Mouse (Mus musculus): Measurements from ENCODE around the gene Vdac1. TPM values are rescaled to one million over a fixed set of nuclear protein-coding genes. Genes with fewer than 3 reads are reported as not detected.

Gene Vdac1
- polyA plus RNA-seq, 2 experiments, result 58.9 to 102 TPM

- no peak overlapping the region for H3K27ac ChIP-seq
- no peak overlapping the region for H3K4me3 ChIP-seq (ENCODE audit: insufficient read depth in 1 of 2, low read depth in 2 of 2, low read length in 2 of 2)
- no peaks in the 10 kb centered on the region for H3K36me3 ChIP-seq (replicated peaks; ENCODE audit: control insufficient read depth, insufficient read depth, low read depth)
- ATAC-seq (ENCODE audit: insufficient read depth) (no peak), DNase-seq (ENCODE audit: low read depth in 3 of 3, low spot score in 3 of 3) (no peak)
- no peaks in the 10 kb centered on the region for H3K27me3 ChIP-seq (ENCODE audit: control insufficient read depth, insufficient read depth, low read length)
- H3K4me1 ChIP-seq (replicated peaks; ENCODE audit: control insufficient read depth in 2 of 2, insufficient read depth in 2 of 2, low read length in 1 of 2), result no peaks in the 10 kb centered on the region
- no peaks in the 10 kb centered on the region for H3K9me3 ChIP-seq (ENCODE audit: control insufficient read depth, low read length)
- H3K4me2 ChIP-seq (ENCODE audit: low read depth), result no peak overlapping the region
- TF ChIP-seq EP300 (IDR thresholded peaks at IDR 0.05; ENCODE audit: low read depth) (no peak), CTCF (IDR thresholded peaks at IDR 0.05; ENCODE audit: low read depth) (no peak)
- H3K9ac ChIP-seq (replicated peaks), result no peak overlapping the region
- 70% methylated on average over 5 of the region's 5 CpGs for WGBS (ENCODE audit: insufficient replicate concordance)
Observed at GRCm38 (mm10) chr11:52418358-52418757, 57.7 kb downstream of the Vdac1 start.

- 24% methylated on average over 5 of the region's 5 CpGs for WGBS (ENCODE audit: insufficient replicate concordance)
- Histone ChIP-seq H3K4me2 (ENCODE audit: low read depth) (no peak overlapping the region), H3K27me3 (ENCODE audit: control insufficient read depth, insufficient read depth, low read length) (no peaks in the 10 kb centered on the region), H3K4me3 (ENCODE audit: insufficient read depth in 1 of 2, low read depth in 2 of 2, low read length in 2 of 2) (no peak overlapping the region), H3K4me1 (replicated peaks; ENCODE audit: control insufficient read depth in 2 of 2, insufficient read depth in 2 of 2, low read length in 1 of 2) (no peaks in the 10 kb centered on the region), H3K9me3 (ENCODE audit: control insufficient read depth, low read length) (no peaks in the 10 kb centered on the region), H3K36me3 (replicated peaks; ENCODE audit: control insufficient read depth, insufficient read depth, low read depth) (no peaks in the 10 kb centered on the region), H3K27ac (no peak overlapping the region), H3K9ac (replicated peaks) (no peak overlapping the region)
- ATAC-seq (ENCODE audit: insufficient read depth) (no peak), DNase-seq (ENCODE audit: low read depth in 3 of 3, low spot score in 3 of 3) (no peak)
- TF ChIP-seq EP300 (IDR thresholded peaks at IDR 0.05; ENCODE audit: low read depth) (no peak), CTCF (IDR thresholded peaks at IDR 0.05; ENCODE audit: low read depth) (no peak)
Observed at GRCm38 (mm10) chr11:52419246-52419645, 58.6 kb downstream of the Vdac1 start.

- no peak overlapping the region for H3K27ac ChIP-seq
- no peaks in the 10 kb centered on the region for H3K9me3 ChIP-seq (ENCODE audit: control insufficient read depth, low read length)
- no peak overlapping the region for H3K4me3 ChIP-seq (ENCODE audit: insufficient read depth in 1 of 2, low read depth in 2 of 2, low read length in 2 of 2)
- H3K27me3 ChIP-seq (ENCODE audit: control insufficient read depth, insufficient read depth, low read length), result no peaks in the 10 kb centered on the region
- DNase-seq (ENCODE audit: low read depth in 3 of 3, low spot score in 3 of 3), result no peak
- H3K9ac ChIP-seq (replicated peaks), result no peak overlapping the region
- no peaks in the 10 kb centered on the region for H3K4me1 ChIP-seq (replicated peaks; ENCODE audit: control insufficient read depth in 2 of 2, insufficient read depth in 2 of 2, low read length in 1 of 2)
- ATAC-seq (ENCODE audit: insufficient read depth), result no peak
- H3K36me3 ChIP-seq (replicated peaks; ENCODE audit: control insufficient read depth, insufficient read depth, low read depth), result no peaks in the 10 kb centered on the region
- no peak overlapping the region for H3K4me2 ChIP-seq (ENCODE audit: low read depth)
- 64% methylated on average over 7 of the region's 7 CpGs for WGBS (ENCODE audit: insufficient replicate concordance)
- TF ChIP-seq CTCF (IDR thresholded peaks at IDR 0.05; ENCODE audit: low read depth) (no peak), EP300 (IDR thresholded peaks at IDR 0.05; ENCODE audit: low read depth) (no peak)
Observed at GRCm38 (mm10) chr11:52419861-52420260, 59.2 kb downstream of the Vdac1 start.

- ATAC-seq (ENCODE audit: insufficient read depth) (no peak), DNase-seq (ENCODE audit: low read depth in 3 of 3, low spot score in 3 of 3) (no peak)
- WGBS (ENCODE audit: insufficient replicate concordance), result 66% methylated on average over 12 of the region's 12 CpGs
- Histone ChIP-seq H3K9me3 (ENCODE audit: control insufficient read depth, low read length) (no peaks in the 10 kb centered on the region), H3K27ac (no peak overlapping the region), H3K9ac (replicated peaks) (no peak overlapping the region), H3K4me3 (ENCODE audit: insufficient read depth in 1 of 2, low read depth in 2 of 2, low read length in 2 of 2) (no peak overlapping the region), H3K27me3 (ENCODE audit: control insufficient read depth, insufficient read depth, low read length) (no peaks in the 10 kb centered on the region), H3K4me1 (replicated peaks; ENCODE audit: control insufficient read depth in 2 of 2, insufficient read depth in 2 of 2, low read length in 1 of 2) (no peaks in the 10 kb centered on the region), H3K4me2 (ENCODE audit: low read depth) (no peak overlapping the region), H3K36me3 (replicated peaks; ENCODE audit: control insufficient read depth, insufficient read depth, low read depth) (no peaks in the 10 kb centered on the region)
- TF ChIP-seq CTCF (IDR thresholded peaks at IDR 0.05; ENCODE audit: low read depth) (no peak), EP300 (IDR thresholded peaks at IDR 0.05; ENCODE audit: low read depth) (no peak)
Observed at GRCm38 (mm10) chr11:52420296-52421052, 59.8 kb downstream of the Vdac1 start.

GRCm38 (mm10) chr11:52421053-52421778 is 60.6 kb downstream of the Vdac1 start:
- Histone ChIP-seq H3K36me3 (replicated peaks; ENCODE audit: control insufficient read depth, insufficient read depth, low read depth) (no peaks in the 10 kb centered on the region), H3K4me2 (ENCODE audit: low read depth) (no peak overlapping the region), H3K27ac (no peak overlapping the region), H3K27me3 (ENCODE audit: control insufficient read depth, insufficient read depth, low read length) (no peaks in the 10 kb centered on the region), H3K4me3 (ENCODE audit: insufficient read depth in 1 of 2, low read depth in 2 of 2, low read length in 2 of 2) (no peak overlapping the region), H3K4me1 (replicated peaks; ENCODE audit: control insufficient read depth in 2 of 2, insufficient read depth in 2 of 2, low read length in 1 of 2) (no peaks in the 10 kb centered on the region), H3K9ac (replicated peaks) (no peak overlapping the region), H3K9me3 (ENCODE audit: control insufficient read depth, low read length) (no peaks in the 10 kb centered on the region)
- DNase-seq (ENCODE audit: low read depth in 3 of 3, low spot score in 3 of 3), result peak; percentile 28 to 34 (median 33)
- TF ChIP-seq CTCF (IDR thresholded peaks at IDR 0.05; ENCODE audit: low read depth), result peak; percentile 84
- TF ChIP-seq EP300 (IDR thresholded peaks at IDR 0.05; ENCODE audit: low read depth), result no peak
- WGBS (ENCODE audit: insufficient replicate concordance), result 29% methylated on average over 12 of the region's 12 CpGs
- no peak for ATAC-seq (ENCODE audit: insufficient read depth)

Data from liver, embryonic 14.5 days (tissue).